Mouse (Mus musculus) small intestine, adult 2 months (tissue): Measurements from ENCODE around the gene Lix1. TPM values are rescaled to one million over a fixed set of nuclear protein-coding genes. Genes with fewer than 3 reads are reported as not detected.

Experiments used
- H3K27ac ChIP-seq: fragments of 200-500 bp; 2 replicates; pipeline ENCODE4 v1.5.1; 2012; ENCODE audit warnings: low read depth, low read length, control low read depth, inconsistent platforms; ENCODE audit not compliant: insufficient read depth
- H3K27me3 ChIP-seq: fragments of 200-500 bp; 2 replicates; pipeline ENCODE4 v1.6.1; 2012; ENCODE audit warnings: mild to moderate bottlenecking, moderate library complexity, low read length, inconsistent platforms; ENCODE audit not compliant: control insufficient read depth, insufficient read depth
- H3K36me3 ChIP-seq: fragments of 200-500 bp; 2 replicates; pipeline ENCODE4 v1.6.1; 2012; ENCODE audit warnings: mild to moderate bottlenecking, low read length, control low read depth, inconsistent platforms; ENCODE audit not compliant: control insufficient read depth, insufficient read depth
- H3K4me1 ChIP-seq: fragments of 200-500 bp; 2 replicates; pipeline ENCODE4 v1.6.1; 2012; ENCODE audit warnings: low read length, inconsistent platforms, mixed read lengths; ENCODE audit not compliant: control insufficient read depth, insufficient read depth, insufficient read length
- H3K4me3 ChIP-seq: fragments of 200-500 bp; 2 replicates; pipeline ENCODE4 v1.5.1; 2012; ENCODE audit warnings: low read depth, mild to moderate bottlenecking, control low read depth, inconsistent platforms, low read length, moderate library complexity
- CTCF ChIP-seq: fragments of 200-500 bp; IDR thresholded peaks from 2 replicates; pipeline ENCODE4 v1.5.1; 2012; ENCODE audit warnings: low read depth, mild to moderate bottlenecking, control low read depth, inconsistent platforms, low read length, moderate library complexity, mixed read lengths; ENCODE audit not compliant: insufficient replicate concordance, insufficient read length; ENCODE audit errors: extremely low read depth
- POLR2A ChIP-seq: fragments of 200-500 bp; IDR thresholded peaks from 2 replicates; pipeline ENCODE4 v1.6.1; 2012; ENCODE audit warnings: low read depth, mild to moderate bottlenecking, control low read depth, inconsistent platforms, low read length, moderate library complexity
- WGBS: fragments of 180-500 bp; shearing (Covaris S2); methylation state at CpG from one replicate; pipeline ENCODE4 v1.1.7; 2018; 5-methylcytosine and 5-hydroxymethylcytosine counted together
- polyA plus RNA-seq: library from polyadenylated mRNA; depleted of rRNA; stranded (reverse); fragments of >200 nt; gene quantifications from 2 replicates; pipeline ENCODE4 v1.2.3, GENCODE M21; 2012

Lix1 gene
- polyA plus RNA-seq, 1 experiment, result not detected

GRCm38 (mm10) chr17:17414206-17414605, 11.7 kb downstream of the Lix1 start:
- Histone ChIP-seq H3K27me3 (no peaks in the 10 kb centered on the region), H3K27ac (no peak overlapping the region), H3K4me1 (no peaks in the 10 kb centered on the region), H3K4me3 (no peak overlapping the region), H3K36me3 (no peaks in the 10 kb centered on the region)
- no peak for TF ChIP-seq POLR2A
- no peak for TF ChIP-seq CTCF
- 88% methylated on average over 3 of the region's 3 CpGs for WGBS

- no peak for TF ChIP-seq CTCF
- TF ChIP-seq POLR2A, result no peak
- Histone ChIP-seq H3K36me3 (no peaks in the 10 kb centered on the region), H3K27ac (no peak overlapping the region), H3K4me3 (no peak overlapping the region), H3K27me3 (no peaks in the 10 kb centered on the region), H3K4me1 (no peaks in the 10 kb centered on the region)
- WGBS, result 45% methylated on average over 4 of the region's 4 CpGs
Measured at GRCm38 (mm10) chr17:17424609-17425307, 22.3 kb downstream of the Lix1 start.

GRCm38 (mm10) chr17:17425308-17425813, 22.9 kb downstream of the Lix1 start:
- no peak overlapping the region for H3K4me3 ChIP-seq
- no peaks in the 10 kb centered on the region for H3K4me1 ChIP-seq
- TF ChIP-seq CTCF (no peak), POLR2A (no peak)
- H3K36me3 ChIP-seq, result no peaks in the 10 kb centered on the region
- no peaks in the 10 kb centered on the region for H3K27me3 ChIP-seq
- WGBS, result 67% methylated on average over 4 of the region's 4 CpGs
- H3K27ac ChIP-seq, result no peak overlapping the region

- Histone ChIP-seq H3K36me3 (no peaks in the 10 kb centered on the region), H3K4me3 (no peak overlapping the region), H3K27ac (no peak overlapping the region), H3K4me1 (no peaks in the 10 kb centered on the region), H3K27me3 (no peaks in the 10 kb centered on the region)
- WGBS, result 32% methylated on average over 3 of the region's 3 CpGs
- TF ChIP-seq POLR2A (no peak), CTCF (no peak)
Measured at GRCm38 (mm10) chr17:17425906-17426305, 23.4 kb downstream of the Lix1 start.

GRCm38 (mm10) chr17:17428888-17429287, 26.4 kb downstream of the Lix1 start:
- WGBS, result 67% methylated on average over 2 of the region's 2 CpGs
- H3K4me1 ChIP-seq, result no peaks in the 10 kb centered on the region
- no peaks in the 10 kb centered on the region for H3K27me3 ChIP-seq

GRCm38 (mm10) chr17:17433679-17434078, 31.2 kb downstream of the Lix1 start:
- H3K4me3 ChIP-seq, result no peak overlapping the region
- no peak overlapping the region for H3K27ac ChIP-seq
- 79% methylated on average over 4 of the region's 4 CpGs for WGBS
- H3K36me3 ChIP-seq, result no peaks in the 10 kb centered on the region
- TF ChIP-seq CTCF (no peak), POLR2A (no peak)
- H3K27me3 ChIP-seq, result no peaks in the 10 kb centered on the region
- no peaks in the 10 kb centered on the region for H3K4me1 ChIP-seq

More at GRCm38 (mm10) chr17:17428888-17429287, 26.4 kb downstream of the Lix1 start:
- Histone ChIP-seq H3K36me3 (no peaks in the 10 kb centered on the region), H3K27ac (no peak overlapping the region), H3K4me3 (no peak overlapping the region)
- TF ChIP-seq POLR2A, result no peak
- TF ChIP-seq CTCF, result no peak

- H3K4me3 ChIP-seq, result no peak overlapping the region
- no peaks in the 10 kb centered on the region for H3K36me3 ChIP-seq
- H3K4me1 ChIP-seq, result no peaks in the 10 kb centered on the region
- TF ChIP-seq CTCF, result no peak
- no peak for TF ChIP-seq POLR2A
- H3K27me3 ChIP-seq, result no peaks in the 10 kb centered on the region
- no peak overlapping the region for H3K27ac ChIP-seq
Measured at GRCm38 (mm10) chr17:17438576-17439191, 36.2 kb downstream of the Lix1 start.
